Mouse (Mus musculus) layer of hippocampus, postnatal 10 days (tissue): ENCODE measurements around the gene Plekhg4. TPM values are rescaled to one million over a fixed set of nuclear protein-coding genes. Genes with fewer than 3 reads are reported as not detected.

Experiments
- DNase-seq, 2 experiments: peaks; one replicate each; pipeline ENCODE4 v3.0.0; 2021; ENCODE audit warnings: low spot score in 2 of 2
- long read RNA-seq: library from polyadenylated mRNA; stranded (forward); transcript quantifications from one replicate; pipeline ENCODE4 v2.0.0, GENCODE M21; 2023
- total RNA-seq, 2 experiments: library from RNA; stranded (reverse); gene quantifications; 2 replicates each; pipeline ENCODE4 v1.2.3; 2021

The Plekhg4 gene
- total RNA-seq, result 1 to 10 TPM; 1.8 to 1.9 TPM
- long read RNA-seq, partial matches to known transcripts, result 1 of 2 reads
- long read RNA-seq, other reads (novel, unspliced or antisense), result 1 of 2 reads

DNA sequence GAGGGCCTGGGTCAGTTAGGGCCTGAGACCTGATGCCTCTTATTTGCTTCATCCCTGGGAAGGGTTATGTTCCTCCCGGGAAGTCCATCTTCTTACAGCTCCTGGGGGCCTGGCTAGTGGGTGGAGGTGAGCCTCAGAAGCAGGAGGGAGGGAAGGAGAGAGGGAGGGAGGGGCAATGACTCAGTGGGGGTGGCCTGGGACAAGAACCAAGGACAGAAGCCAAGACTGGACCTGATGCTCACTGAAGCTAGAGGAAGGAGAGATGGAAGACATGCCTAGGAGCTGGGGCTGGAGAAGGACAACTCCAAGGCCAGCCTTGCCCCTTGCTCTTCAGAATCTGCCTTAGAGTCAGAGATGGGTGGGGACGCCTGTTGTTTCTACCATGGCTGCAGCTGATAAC is at the start of gene Plekhg4:
Plekhg4 (plus strand) TSS at position 243 of the 400 bp plus-strand sequence.
- no peak for DNase-seq

GRCm38 (mm10) chr8:105325641-105326093 is 47.4 kb upstream of the Plekhg4 start:
- peak in 1 of 2 experiments; percentile 30 for DNase-seq

DNA sequence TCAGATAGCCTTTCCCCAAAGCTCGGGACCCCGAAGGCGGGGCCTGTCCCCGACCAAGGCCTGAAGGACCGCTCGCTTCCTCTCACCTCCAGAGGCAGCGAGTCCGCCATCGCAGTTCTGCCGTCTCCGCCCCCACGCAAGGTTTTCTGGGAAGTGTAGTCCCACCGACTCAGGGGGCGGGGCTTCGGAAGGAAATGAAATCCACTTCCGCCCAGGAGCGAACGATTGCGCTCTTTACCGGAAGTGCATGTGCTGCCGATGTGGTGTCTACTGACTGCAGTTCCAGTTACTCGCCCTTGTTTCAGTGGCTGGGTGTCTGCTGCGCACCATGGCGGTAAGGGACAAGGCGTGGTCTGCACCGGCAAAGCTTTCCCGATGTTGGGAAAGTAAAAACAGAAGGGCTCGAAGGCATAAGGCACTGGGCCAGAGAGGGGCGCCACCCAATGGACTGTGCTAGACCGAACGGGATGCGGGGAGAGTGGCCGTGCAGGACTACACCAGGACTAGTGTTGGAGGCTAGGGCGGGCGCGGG is 46.9 kb upstream of the Plekhg4 start, which contains the start of the genes Lrrc29 and Tmem208:
Lrrc29 (minus strand) TSS at position 138 of the 532 bp plus-strand sequence.
Tmem208 (plus strand) TSS at position 214 of the 532 bp plus-strand sequence.
- peak; percentile 97 to 98 for DNase-seq

- no peak for DNase-seq
Measured at GRCm38 (mm10) chr8:105326968-105327367, 46.1 kb upstream of the Plekhg4 start.

DNA sequence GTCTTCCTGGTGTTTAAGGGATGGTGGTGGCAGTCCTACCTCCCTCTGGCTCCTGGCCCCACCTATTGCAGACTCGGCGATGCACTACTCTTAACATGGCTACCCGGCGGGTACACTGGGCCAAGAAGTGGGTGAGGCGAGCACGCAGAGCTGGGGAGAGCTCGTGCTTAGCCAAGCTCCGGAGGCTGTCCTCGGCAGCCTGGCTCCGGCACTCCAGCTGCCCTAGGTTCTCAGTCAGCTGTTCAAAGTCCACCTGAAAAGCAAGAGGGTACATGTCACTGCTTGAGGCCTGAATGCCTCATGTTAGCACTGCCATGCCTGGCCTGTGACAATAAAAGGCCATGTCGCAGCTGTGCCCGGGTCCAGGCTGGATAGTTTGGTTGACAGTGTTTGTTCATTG is 42.7 kb upstream of the Plekhg4 start:
- no peak for DNase-seq

DNA sequence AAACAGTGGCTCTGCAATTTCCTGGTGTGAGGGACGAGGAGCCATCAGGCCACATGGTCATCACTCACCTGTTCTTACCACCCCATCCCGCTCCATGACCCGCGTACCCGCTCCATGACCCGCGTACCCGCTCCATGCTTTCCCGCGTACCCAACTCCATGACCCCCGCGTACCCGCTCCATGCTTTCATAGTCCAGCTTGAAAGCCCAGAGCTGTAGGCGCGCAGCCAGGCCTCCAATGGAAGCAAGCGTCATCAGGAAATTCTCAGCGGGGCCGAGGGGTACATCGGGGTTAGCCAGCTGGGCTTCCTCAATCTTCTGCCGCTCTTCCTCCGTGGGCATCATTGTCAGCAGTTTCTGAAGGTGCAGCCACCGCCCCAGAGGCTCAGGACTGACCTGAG is 41.6 kb upstream of the Plekhg4 start:
- no peak for DNase-seq

- no peak for DNase-seq
Measured at GRCm38 (mm10) chr8:105331931-105332330, 41.1 kb upstream of the Plekhg4 start.

- DNase-seq, result no peak
Measured at GRCm38 (mm10) chr8:105332523-105332922, 40.6 kb upstream of the Plekhg4 start.

DNA sequence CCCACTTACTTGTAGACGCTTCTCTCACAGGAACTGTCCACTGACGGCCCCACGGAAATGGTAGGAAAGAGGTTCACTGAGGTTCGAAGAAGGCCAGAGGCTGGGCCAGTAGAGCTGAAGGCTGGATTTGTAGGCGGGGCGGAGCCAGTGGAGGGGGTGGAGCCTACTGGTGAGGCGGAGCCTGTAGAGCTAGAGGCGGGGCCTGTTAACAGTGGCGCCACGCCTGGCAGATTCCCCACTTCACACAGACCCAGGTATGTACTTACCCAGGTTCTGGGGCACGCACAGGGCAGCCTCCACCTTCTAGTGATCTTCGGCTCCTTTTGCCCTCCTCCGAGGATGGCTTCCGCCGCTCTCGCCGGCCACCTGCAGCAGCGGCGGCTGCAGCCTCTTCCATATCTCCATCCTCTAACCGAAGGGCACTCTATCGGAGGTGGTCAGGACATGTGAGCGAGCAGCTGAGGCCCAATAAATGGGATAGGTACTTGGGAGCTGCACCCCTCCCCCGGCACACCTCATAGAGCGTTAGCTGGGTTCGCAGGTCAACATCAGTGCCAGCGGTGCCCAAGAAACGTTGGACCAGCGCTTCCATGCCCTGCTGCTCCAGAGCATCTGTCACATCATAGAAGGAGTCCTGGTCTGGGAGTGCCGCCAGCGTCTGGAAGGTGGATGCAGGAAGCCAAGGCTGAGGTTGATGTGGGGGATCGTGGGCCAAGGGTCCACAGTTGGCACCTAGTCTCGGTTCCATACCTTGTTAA is 36.5 kb upstream of the Plekhg4 start:
- DNase-seq, result no peak

DNA sequence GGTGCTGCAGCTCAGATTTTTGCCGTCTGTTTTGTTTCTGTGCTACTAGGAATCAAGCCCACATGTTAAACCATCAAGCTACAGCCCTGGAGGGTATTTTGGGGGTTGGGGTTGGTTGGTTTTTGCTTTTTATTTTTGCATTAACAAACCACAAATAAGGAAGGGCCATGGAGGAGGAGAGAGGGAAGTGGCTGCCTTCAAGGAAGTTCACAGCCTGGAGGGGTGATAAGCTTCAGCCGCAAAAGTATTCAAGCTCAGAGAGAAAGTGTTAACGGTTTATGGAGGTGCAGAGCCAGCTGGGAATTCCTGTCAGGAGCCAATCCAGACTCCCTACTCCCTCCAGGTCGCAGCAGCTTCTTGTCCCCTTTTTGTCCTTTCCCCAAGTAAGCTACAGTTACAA is 34.1 kb upstream of the Plekhg4 start:
- DNase-seq, result no peak

GRCm38 (mm10) chr8:105339886-105340635 is 33.0 kb upstream of the Plekhg4 start:
- DNase-seq, result no peak

GRCm38 (mm10) chr8:105341399-105341798 is 31.7 kb upstream of the Plekhg4 start:
- no peak for DNase-seq

- DNase-seq, result no peak
Measured at GRCm38 (mm10) chr8:105342768-105343167, 30.3 kb upstream of the Plekhg4 start.

GRCm38 (mm10) chr8:105343791-105344574 is 29.1 kb upstream of the Plekhg4 start:
- no peak for DNase-seq

DNA sequence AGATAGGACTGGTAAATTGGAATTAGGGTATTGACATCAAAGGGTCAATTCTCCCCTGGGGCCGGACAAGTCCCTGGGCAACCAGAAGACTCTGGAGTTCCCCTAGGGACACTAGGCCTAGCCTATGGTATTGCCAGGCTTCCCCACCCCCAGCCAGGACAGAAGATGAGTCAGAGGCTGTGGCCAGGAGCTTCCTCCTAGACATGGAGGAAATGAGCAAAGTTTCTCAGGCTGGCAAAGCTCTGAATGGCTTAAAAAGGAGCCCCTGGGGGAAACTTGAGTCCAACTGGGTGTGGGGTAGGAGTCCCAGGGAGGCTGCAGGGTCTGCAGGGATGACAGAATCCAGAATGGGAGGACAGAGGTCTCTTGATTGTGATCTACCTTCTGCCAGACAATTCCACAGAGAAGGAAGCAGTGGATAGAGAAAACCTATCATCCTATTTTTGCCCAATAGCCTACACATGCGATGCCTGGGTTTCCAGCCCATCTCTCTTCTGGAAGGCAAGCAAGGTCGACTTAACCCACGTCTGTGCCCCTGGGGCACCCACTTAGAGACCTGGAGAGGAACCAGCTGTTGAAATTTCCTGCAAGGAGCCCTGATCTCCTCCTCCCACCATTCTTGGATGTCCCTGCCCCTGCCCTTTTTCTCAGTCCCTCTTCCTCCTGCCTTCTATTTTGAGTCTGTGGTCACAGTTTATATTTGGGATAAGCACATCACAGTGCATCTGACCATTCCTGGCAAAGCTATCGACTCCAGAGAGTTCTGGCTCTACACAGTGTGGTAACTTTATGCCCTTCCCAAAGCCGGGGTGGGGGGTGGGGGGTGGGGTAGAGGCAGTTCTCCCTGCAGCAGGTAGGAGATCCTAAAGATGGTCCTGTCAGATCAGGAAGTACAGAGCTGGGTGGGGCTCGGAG is 27.8 kb upstream of the Plekhg4 start:
- no peak for DNase-seq

- DNase-seq, result no peak
Measured at GRCm38 (mm10) chr8:105346611-105347427, 26.3 kb upstream of the Plekhg4 start.

- DNase-seq, result peak; percentile 69 to 83
Measured at GRCm38 (mm10) chr8:105347428-105348221, 25.4 kb upstream of the Plekhg4 start, which contains the start of gene Fhod1. Gene Fhod1 (minus strand): TSS chr8:105347953.

- peak; percentile 45 to 68 for DNase-seq
Measured at GRCm38 (mm10) chr8:105348450-105349095, 24.5 kb upstream of the Plekhg4 start, which contains the start of gene Slc9a5. Gene Slc9a5 (plus strand): TSS chr8:105348843.
